Mouse (Mus musculus): ENCODE measurements at regions not wholly inside any gene's neighbourhood (a gene's known extent, or its start where the extent isn't known, plus 50 kb on each side); places are given as distances from the start of the nearest gene placed in this dataset.

DNA sequence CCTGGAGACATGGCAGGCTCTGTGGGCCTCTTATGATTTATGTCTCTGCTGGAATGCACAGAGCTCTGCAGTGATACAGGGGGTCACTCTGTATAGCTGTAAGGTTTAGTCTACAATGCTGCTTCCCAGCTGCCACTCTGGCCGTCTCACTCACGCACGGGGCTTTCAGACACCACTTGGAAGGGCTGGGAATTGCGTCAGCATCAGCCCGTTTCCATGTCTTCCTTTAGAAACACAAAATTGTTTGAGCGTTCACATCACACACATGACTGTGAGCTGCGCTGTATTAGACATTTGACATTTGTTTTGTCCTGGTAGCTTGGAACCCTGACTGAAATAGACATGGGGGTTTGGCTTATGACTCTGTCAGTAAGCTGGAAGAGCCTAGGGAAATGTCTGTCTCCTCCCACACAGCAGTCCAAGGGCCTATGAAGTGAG is 90.5 kb upstream of the Rbms3 start:
- H3K9ac ChIP-seq (replicated peaks) = no peak overlapping the region
- no peak overlapping the region for H3K4me2 ChIP-seq
- 0 out of 2 replicates have a peak, but pooled peaks cover 3% of the 10 kb centered on the region for H3K4me1 ChIP-seq
- no peak overlapping the region for H3K27ac ChIP-seq (replicated peaks)
- 73% methylated on average over 7 of the region's 7 CpGs for WGBS
- no peaks in the 10 kb centered on the region for H3K27me3 ChIP-seq (replicated peaks)
- H3K4me3 ChIP-seq (replicated peaks) = no peak overlapping the region
- no peak for ATAC-seq (ENCODE audit: low FRiP score)
- H3K36me3 ChIP-seq = no peaks in the 10 kb centered on the region
- H3K9me3 ChIP-seq (replicated peaks) = no peaks in the 10 kb centered on the region

GRCm38 (mm10) chr9:117717346-117717745 is 87.6 kb upstream of the Rbms3 start:
- Histone ChIP-seq H3K4me3 (replicated peaks) (no peak overlapping the region), H3K27me3 (replicated peaks) (no peaks in the 10 kb centered on the region), H3K27ac (replicated peaks) (no peak overlapping the region), H3K36me3 (no peaks in the 10 kb centered on the region), H3K4me2 (no peak overlapping the region), H3K9me3 (replicated peaks) (no peaks in the 10 kb centered on the region), H3K4me1 (0 out of 2 replicates have a peak, but pooled peaks cover 3% of the 10 kb centered on the region), H3K9ac (replicated peaks) (no peak overlapping the region)
- no peak for ATAC-seq (ENCODE audit: low FRiP score)
- WGBS = 83% methylated on average over 4 of the region's 4 CpGs

- ATAC-seq (ENCODE audit: low FRiP score) = no peak
- Histone ChIP-seq H3K4me2 (no peak overlapping the region), H3K27ac (replicated peaks) (no peak overlapping the region), H3K27me3 (replicated peaks) (no peaks in the 10 kb centered on the region), H3K9me3 (replicated peaks) (no peaks in the 10 kb centered on the region), H3K9ac (replicated peaks) (no peak overlapping the region), H3K4me1 (0 out of 2 replicates have a peak, but pooled peaks cover 3% of the 10 kb centered on the region), H3K36me3 (no peaks in the 10 kb centered on the region), H3K4me3 (replicated peaks) (no peak overlapping the region)
- WGBS = 85% methylated on average over 6 of the region's 6 CpGs
Observed at GRCm38 (mm10) chr9:117716476-117716875, 86.8 kb upstream of the Rbms3 start.

DNA sequence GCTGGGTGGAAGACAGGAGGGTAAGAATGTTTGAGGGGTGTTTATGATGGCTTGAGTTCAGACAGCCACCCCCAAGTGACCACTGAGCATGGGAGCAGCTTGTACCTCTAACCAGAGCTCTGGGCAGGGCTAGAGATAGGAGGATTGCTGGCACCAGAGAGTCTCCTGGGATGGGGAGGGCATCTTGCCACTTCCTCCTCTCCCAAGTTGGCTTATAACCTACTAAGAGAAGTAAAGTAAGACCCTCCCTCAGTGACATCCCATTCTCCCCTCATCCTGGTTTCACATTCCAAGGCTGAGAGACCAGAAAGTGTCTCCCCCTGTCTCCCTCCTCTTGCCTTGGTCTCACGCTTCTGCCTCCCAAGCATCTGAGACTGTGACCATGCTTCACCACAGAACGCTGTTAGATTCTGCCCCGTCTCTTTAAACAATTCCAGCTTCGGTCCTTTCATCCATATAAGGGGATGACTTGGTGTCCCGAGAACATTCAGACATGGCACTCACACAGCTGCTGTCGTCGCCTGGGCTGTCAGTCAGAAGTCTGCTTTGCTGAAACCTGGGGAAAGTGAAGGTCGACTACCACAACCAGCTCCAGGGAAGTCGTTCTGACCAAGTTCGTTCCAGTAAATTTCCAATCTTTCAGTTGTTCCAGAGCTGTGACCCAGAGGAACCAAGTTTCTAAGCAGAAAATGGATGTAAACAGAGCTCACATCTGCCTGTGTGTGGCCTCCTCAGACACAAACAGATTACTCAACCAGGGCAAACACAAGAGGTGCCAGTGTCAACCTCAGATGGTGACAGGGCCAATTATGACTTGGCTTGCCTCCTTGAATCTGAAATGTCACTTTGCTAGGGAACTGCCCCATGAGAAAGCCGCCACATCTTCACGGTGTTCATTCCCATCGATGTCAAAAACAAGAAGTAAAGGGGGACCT is 85.3 kb upstream of the Rbms3 start:
- Histone ChIP-seq H3K9ac (replicated peaks) (no peak overlapping the region), H3K4me1 (no peaks in the 10 kb centered on the region), H3K27ac (replicated peaks) (no peak overlapping the region), H3K36me3 (no peaks in the 10 kb centered on the region), H3K9me3 (replicated peaks) (no peaks in the 10 kb centered on the region), H3K4me2 (no peak overlapping the region), H3K4me3 (replicated peaks) (no peak overlapping the region), H3K27me3 (replicated peaks) (no peaks in the 10 kb centered on the region)
- 89% methylated on average over 13 of the region's 13 CpGs for WGBS
- ATAC-seq (ENCODE audit: low FRiP score) = no peak

DNA sequence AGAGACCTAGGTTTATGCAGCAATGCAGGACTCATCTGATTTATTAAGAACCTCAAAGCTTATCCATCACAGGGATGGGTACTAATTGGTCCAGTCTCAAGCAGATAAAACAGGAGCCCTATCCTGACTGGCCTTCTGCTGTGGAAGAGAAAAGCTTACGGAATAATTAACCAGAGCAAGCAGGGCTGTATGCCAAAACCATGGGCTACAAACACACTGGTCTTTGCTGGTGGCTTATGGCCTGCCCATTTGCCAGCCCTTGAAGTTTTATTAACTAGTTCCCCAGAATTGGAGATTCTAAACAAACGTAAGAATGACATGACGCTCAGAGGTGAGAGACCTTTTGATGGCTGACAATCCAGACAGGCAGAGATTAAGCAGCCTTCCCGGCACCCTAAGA is 83.4 kb upstream of the Rbms3 start:
- Histone ChIP-seq H3K36me3 (no peaks in the 10 kb centered on the region), H3K4me3 (replicated peaks) (no peak overlapping the region), H3K4me1 (no peaks in the 10 kb centered on the region), H3K9me3 (replicated peaks) (no peaks in the 10 kb centered on the region), H3K4me2 (no peak overlapping the region), H3K9ac (replicated peaks) (no peak overlapping the region), H3K27me3 (replicated peaks) (no peaks in the 10 kb centered on the region), H3K27ac (replicated peaks) (no peak overlapping the region)
- no peak for ATAC-seq (ENCODE audit: low FRiP score)
- 89% methylated on average over 4 of the region's 4 CpGs for WGBS

DNA sequence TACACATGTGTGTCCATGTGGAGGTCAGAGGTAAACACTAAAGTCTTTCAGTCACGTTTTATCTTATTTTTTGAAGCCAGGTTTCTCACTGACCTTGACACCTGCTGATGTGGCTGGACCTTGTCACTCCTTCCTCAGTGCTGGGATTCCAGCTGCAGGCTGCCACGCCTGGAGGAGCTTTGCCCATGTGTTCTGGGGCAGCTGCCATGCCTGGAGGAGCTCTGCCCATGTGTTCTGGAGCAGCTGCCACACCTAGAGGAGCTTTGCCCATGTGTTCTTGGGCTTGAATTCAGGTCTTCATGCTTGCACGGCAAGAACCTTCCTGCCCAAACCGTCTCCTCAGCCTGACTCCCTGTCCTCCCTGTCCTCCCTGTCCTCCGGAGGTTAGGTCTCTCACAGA is 82.1 kb upstream of the Rbms3 start:
- Histone ChIP-seq H3K9ac (replicated peaks) (no peak overlapping the region), H3K36me3 (no peaks in the 10 kb centered on the region), H3K4me2 (no peak overlapping the region), H3K9me3 (replicated peaks) (no peaks in the 10 kb centered on the region), H3K4me3 (replicated peaks) (no peak overlapping the region), H3K4me1 (no peaks in the 10 kb centered on the region), H3K27ac (replicated peaks) (no peak overlapping the region), H3K27me3 (replicated peaks) (no peaks in the 10 kb centered on the region)
- WGBS = 86% methylated on average over 5 of the region's 5 CpGs
- no peak for ATAC-seq (ENCODE audit: low FRiP score)

DNA sequence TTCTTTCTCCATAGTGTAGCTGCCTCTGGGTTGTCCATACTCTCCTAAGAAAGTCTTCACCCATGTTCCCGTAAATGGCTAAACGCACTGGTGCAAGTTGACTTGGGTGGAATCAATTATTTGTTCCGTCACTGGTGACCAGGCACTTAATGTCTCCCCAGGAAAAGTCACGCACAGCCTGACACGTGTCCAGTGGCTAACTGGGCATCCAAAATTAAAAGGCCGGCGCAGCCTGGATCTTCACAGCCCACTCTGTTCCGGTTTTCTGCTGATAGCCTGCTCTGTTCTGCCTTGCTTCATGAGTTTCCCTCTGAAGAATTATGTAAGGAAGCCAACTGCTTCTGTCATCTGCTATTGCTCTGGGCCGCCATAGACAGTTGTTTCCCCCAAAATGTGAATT is 81.3 kb upstream of the Rbms3 start:
- Histone ChIP-seq H3K36me3 (no peaks in the 10 kb centered on the region), H3K4me1 (no peaks in the 10 kb centered on the region), H3K9me3 (replicated peaks) (no peaks in the 10 kb centered on the region), H3K27ac (replicated peaks) (no peak overlapping the region), H3K27me3 (replicated peaks) (no peaks in the 10 kb centered on the region), H3K4me2 (no peak overlapping the region), H3K4me3 (replicated peaks) (no peak overlapping the region), H3K9ac (replicated peaks) (no peak overlapping the region)
- 92% methylated on average over 9 of the region's 9 CpGs for WGBS
- no peak for ATAC-seq (ENCODE audit: low FRiP score)

GRCm38 (mm10) chr9:117709677-117710076 is 80.0 kb upstream of the Rbms3 start:
- no peak for ATAC-seq (ENCODE audit: low FRiP score)
- no peak overlapping the region for H3K27ac ChIP-seq (replicated peaks)
- no peak overlapping the region for H3K4me3 ChIP-seq (replicated peaks)
- H3K27me3 ChIP-seq (replicated peaks) = no peaks in the 10 kb centered on the region
- H3K9me3 ChIP-seq (replicated peaks) = no peaks in the 10 kb centered on the region
- H3K4me1 ChIP-seq = no peaks in the 10 kb centered on the region
- H3K9ac ChIP-seq (replicated peaks) = no peak overlapping the region
- WGBS = 89% methylated on average over 13 of the region's 13 CpGs
- no peak overlapping the region for H3K4me2 ChIP-seq
- no peaks in the 10 kb centered on the region for H3K36me3 ChIP-seq

- H3K27ac ChIP-seq (replicated peaks) = no peak overlapping the region
- H3K9ac ChIP-seq (replicated peaks) = no peak overlapping the region
- H3K9me3 ChIP-seq (replicated peaks) = no peaks in the 10 kb centered on the region
- no peak overlapping the region for H3K4me2 ChIP-seq
- H3K27me3 ChIP-seq (replicated peaks) = no peaks in the 10 kb centered on the region
- no peaks in the 10 kb centered on the region for H3K36me3 ChIP-seq
- no peak for ATAC-seq (ENCODE audit: low FRiP score)
- no peak overlapping the region for H3K4me3 ChIP-seq (replicated peaks)
- WGBS = 90% methylated on average over 8 of the region's 8 CpGs
- H3K4me1 ChIP-seq = no peaks in the 10 kb centered on the region
Observed at GRCm38 (mm10) chr9:117693001-117693400, 63.3 kb upstream of the Rbms3 start.

DNA sequence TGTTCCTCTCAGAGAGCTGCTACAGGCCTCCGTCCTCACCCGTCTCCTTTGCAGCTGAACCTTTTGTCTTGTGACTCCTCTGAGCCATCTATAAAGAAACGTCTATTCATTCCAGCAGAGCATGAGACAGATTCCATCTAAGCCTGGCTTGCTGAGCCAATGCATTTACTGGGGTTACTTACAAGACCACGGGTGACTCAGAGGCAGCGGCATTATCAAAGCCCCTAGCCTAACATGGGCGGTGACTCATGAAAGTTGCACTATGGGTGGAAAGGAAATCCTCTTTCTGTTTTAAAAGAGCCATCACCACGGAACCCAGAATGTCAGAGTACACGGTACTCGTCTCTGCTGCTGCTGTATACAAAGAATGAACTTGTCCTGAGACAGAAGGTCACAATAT is 62.8 kb upstream of the Rbms3 start:
- no peak overlapping the region for H3K4me3 ChIP-seq (replicated peaks)
- no peaks in the 10 kb centered on the region for H3K4me1 ChIP-seq
- H3K27me3 ChIP-seq (replicated peaks) = no peaks in the 10 kb centered on the region
- no peaks in the 10 kb centered on the region for H3K36me3 ChIP-seq
- no peak overlapping the region for H3K9ac ChIP-seq (replicated peaks)
- ATAC-seq (ENCODE audit: low FRiP score) = no peak
- no peak overlapping the region for H3K27ac ChIP-seq (replicated peaks)
- H3K4me2 ChIP-seq = no peak overlapping the region
- WGBS = 54% methylated on average over 9 of the region's 9 CpGs
- no peaks in the 10 kb centered on the region for H3K9me3 ChIP-seq (replicated peaks)

DNA sequence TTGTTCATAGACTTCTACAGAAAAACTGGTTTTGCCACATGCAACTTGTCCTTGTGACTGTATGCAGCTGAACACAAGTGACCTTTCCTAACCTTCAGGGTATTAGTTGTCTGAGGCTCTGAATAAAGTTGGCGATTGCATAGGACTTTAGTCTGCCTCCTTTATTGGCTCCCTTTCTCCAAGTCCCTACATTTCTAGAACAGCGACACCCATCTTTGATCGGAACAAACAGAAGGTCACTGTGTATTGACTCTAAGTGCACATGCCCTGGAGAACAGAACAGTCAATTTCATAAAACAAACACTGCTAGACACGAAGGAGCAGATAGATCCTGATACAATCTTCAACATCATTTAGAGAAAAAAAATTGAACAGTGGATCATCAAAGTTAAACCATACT is 60.2 kb upstream of the Rbms3 start:
- no peak overlapping the region for H3K27ac ChIP-seq (replicated peaks)
- no peaks in the 10 kb centered on the region for H3K9me3 ChIP-seq (replicated peaks)
- H3K4me1 ChIP-seq = no peaks in the 10 kb centered on the region
- H3K27me3 ChIP-seq (replicated peaks) = no peaks in the 10 kb centered on the region
- no peak overlapping the region for H3K4me3 ChIP-seq (replicated peaks)
- no peak overlapping the region for H3K4me2 ChIP-seq
- ATAC-seq (ENCODE audit: low FRiP score) = no peak
- H3K9ac ChIP-seq (replicated peaks) = no peak overlapping the region
- no peaks in the 10 kb centered on the region for H3K36me3 ChIP-seq
- 84% methylated on average over 4 of the region's 4 CpGs for WGBS
